Mouse (Mus musculus) neural tube, embryonic 14.5 days (tissue): ENCODE data around the gene Xpnpep3. TPM values are rescaled to one million over a fixed set of nuclear protein-coding genes. Genes with fewer than 3 reads are reported as not detected.
"Not testable (repeated sequence)": the region's sequence is repeated elsewhere in the genome, so short reads cannot be mapped to it uniquely, and the experiment has no call there.

ENCODE experiments used
- ATAC-seq: fragments of 200-750 bp; cut with Nextera tagmentation; 2 replicates; pipeline ENCODE4 v1.8.0; 2017; ENCODE audit warnings: low read depth, mild to moderate bottlenecking, moderate TSS enrichment, moderate library complexity
- H3K27ac ChIP-seq: fragments of 300-500 bp; sonication (generic); 2 replicates; pipeline ENCODE4 v1.5.1; 2014; ENCODE audit warnings: low read depth, mild to moderate bottlenecking, control low read depth, low read length, moderate library complexity, mixed read lengths
- H3K27me3 ChIP-seq: fragments of 300-500 bp; sonication (generic); 2 replicates; pipeline ENCODE4 v1.6.1; 2014; ENCODE audit warnings: low read length; ENCODE audit not compliant: control insufficient read depth, insufficient read depth
- H3K36me3 ChIP-seq: fragments of 300-500 bp; sonication (generic); 2 replicates; pipeline ENCODE4 v1.6.1; 2014; ENCODE audit warnings: low read length, mixed read lengths; ENCODE audit not compliant: control insufficient read depth, insufficient read depth
- H3K4me1 ChIP-seq: fragments of 300-500 bp; sonication (generic); 2 replicates; pipeline ENCODE4 v1.6.1; 2014; ENCODE audit warnings: low read length; ENCODE audit not compliant: control insufficient read depth, insufficient read depth
- H3K4me2 ChIP-seq: fragments of 300-500 bp; sonication (generic); 2 replicates; pipeline ENCODE4 v1.6.1; 2014; ENCODE audit warnings: mild to moderate bottlenecking, low read depth, low read length, control low read depth
- H3K4me3 ChIP-seq: fragments of 300-500 bp; sonication (generic); 2 replicates; pipeline ENCODE4 v1.5.1; 2014; ENCODE audit warnings: low read depth, low read length, control low read depth, mixed read lengths
- H3K9ac ChIP-seq: fragments of 300-500 bp; sonication (generic); replicated peaks from 2 replicates; pipeline ENCODE4 v1.6.1; 2014; ENCODE audit warnings: low read depth, mild to moderate bottlenecking, control low read depth, low read length, mixed read lengths
- H3K9me3 ChIP-seq: fragments of 300-500 bp; sonication (generic); 2 replicates; pipeline ENCODE4 v1.6.1; 2016; ENCODE audit warnings: low read length; ENCODE audit not compliant: control insufficient read depth
- WGBS: fragments of 180-500 bp; shearing (Covaris S2); extraction: QIAGEN DNeasy Blood & Tissue Kit; methylation state at CpG from one replicate; pipeline ENCODE4 v1.1.7; 2014; 5-methylcytosine and 5-hydroxymethylcytosine counted together
- polyA plus RNA-seq: library from polyadenylated mRNA; unstranded; fragments of >200 nt; fragmentation: Nextera tagmentation; extraction: Ambion mirVana; gene quantifications from 2 replicates; pipeline ENCODE4 v1.2.1, GENCODE M21; 2014

Xpnpep3 gene
- polyA plus RNA-seq, 1 experiment from 2014 or later: 6.6 TPM

DNA sequence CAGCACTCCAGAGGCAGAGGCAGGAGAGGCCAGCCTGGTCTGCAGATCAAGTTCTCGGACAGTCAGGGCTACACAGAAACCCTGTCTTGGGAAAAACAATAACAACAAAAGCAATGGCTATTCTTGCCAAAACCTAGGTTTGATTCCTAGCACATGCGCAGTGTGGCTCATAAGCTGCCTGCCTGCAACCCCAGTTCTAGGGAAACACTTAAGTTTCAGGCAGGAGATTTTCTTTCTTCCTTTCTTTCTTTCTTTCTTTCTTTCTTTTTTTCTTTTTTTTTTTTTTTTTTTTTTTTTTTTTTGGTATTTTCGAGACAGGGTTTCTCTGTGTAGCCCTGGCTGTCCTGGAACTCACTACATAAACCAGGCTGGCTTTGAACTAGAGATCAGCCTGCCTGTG is 80.3 kb downstream of the Xpnpep3 start:
- not testable (repeated sequence) for H3K4me1 ChIP-seq, ATAC-seq

DNA sequence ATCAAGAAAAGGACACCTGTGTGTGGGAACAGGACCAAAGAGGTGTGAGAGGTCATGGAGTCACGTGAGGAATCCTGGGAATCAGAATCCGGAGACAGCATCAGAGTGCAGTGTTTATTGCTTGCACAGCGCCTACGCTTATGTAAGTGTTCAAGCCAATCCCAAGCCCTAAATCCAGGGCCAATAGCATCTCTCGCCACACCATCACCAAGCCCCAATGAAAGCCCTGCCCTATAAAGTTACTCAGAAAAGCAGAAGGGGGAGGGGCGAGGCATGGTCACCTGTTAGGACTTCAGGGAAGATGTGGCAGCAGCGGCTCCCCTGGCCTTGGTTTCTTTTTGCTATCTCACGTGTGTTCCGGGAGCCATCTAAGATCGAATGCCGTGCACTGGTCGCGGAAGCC is 81.0 kb downstream of the Xpnpep3 start:
- 17% methylated on average over 13 of the region's 13 CpGs for WGBS
- no peaks in the 10 kb centered on the region for H3K9me3 ChIP-seq
- no peak overlapping the region for H3K4me3 ChIP-seq
- H3K9ac ChIP-seq: no peak overlapping the region
- H3K27me3 ChIP-seq: no peaks in the 10 kb centered on the region
- peak overlapping the region; percentile 42 for H3K4me2 ChIP-seq
- ATAC-seq: no peak
- no peaks in the 10 kb centered on the region for H3K36me3 ChIP-seq
- no peaks in the 10 kb centered on the region for H3K4me1 ChIP-seq
- no peak overlapping the region for H3K27ac ChIP-seq

More for the DNA sequence above, 80.3 kb downstream of the Xpnpep3 start:
- H3K27ac ChIP-seq, H3K27me3 ChIP-seq, H3K4me3 ChIP-seq, H3K36me3 ChIP-seq, H3K9me3 ChIP-seq, H3K9ac ChIP-seq, H3K4me2 ChIP-seq: not testable (repeated sequence)
- 83% methylated on average over 3 of the region's 3 CpGs for WGBS

DNA sequence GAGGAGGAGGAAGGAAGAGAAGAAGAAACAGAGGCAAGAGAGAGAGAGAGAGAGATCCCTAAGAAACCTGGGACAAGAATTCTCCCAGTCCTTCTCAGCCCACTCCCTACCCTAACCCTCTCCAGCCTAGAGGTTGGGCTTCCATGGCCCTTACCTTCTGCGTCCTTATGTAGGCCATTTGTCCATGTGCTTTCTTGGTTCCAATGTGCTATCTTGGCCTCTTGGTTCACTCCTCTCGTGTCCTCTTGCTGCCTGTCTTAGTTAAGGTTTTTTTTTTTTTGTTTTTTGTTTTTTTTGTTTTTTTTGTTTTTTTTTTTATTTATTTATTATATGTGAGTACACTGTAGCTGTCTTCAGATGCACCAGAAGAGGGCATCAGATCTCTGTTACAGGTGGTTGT is 83.0 kb downstream of the Xpnpep3 start:
- Histone ChIP-seq H3K4me1 (no peaks in the 10 kb centered on the region), H3K27ac (no peak overlapping the region), H3K36me3 (no peaks in the 10 kb centered on the region), H3K9me3 (no peaks in the 10 kb centered on the region), H3K4me3 (no peak overlapping the region), H3K9ac (no peak overlapping the region), H3K4me2 (no peak overlapping the region), H3K27me3 (no peaks in the 10 kb centered on the region)
- 80% methylated on average over 2 of the region's 2 CpGs for WGBS
- no peak for ATAC-seq

DNA sequence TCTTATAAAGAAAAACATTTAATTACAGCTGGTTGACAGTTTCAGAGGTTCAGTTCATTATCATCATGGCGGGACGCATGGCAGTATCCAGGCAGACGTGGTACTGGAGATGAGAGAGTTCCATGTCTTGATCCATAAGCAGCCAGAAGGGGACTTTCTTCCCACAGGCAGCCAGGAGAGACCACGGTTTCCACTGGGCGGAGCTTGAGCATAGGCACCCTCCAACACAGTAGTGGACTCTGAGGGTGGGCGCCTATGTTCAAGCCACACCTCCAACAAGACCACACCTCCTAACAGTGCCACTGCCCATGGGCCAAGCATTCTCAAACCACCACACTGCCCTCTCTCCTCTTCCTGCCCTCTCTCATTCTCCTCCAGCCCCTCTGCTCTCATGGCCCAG is 83.8 kb downstream of the Xpnpep3 start:
- Histone ChIP-seq H3K36me3 (no peaks in the 10 kb centered on the region), H3K27ac (no peak overlapping the region), H3K4me2 (no peak overlapping the region), H3K9ac (no peak overlapping the region), H3K4me1 (no peaks in the 10 kb centered on the region), H3K9me3 (no peaks in the 10 kb centered on the region), H3K27me3 (no peaks in the 10 kb centered on the region), H3K4me3 (no peak overlapping the region)
- WGBS: 91% methylated on average over 6 of the region's 6 CpGs
- no peak for ATAC-seq

DNA sequence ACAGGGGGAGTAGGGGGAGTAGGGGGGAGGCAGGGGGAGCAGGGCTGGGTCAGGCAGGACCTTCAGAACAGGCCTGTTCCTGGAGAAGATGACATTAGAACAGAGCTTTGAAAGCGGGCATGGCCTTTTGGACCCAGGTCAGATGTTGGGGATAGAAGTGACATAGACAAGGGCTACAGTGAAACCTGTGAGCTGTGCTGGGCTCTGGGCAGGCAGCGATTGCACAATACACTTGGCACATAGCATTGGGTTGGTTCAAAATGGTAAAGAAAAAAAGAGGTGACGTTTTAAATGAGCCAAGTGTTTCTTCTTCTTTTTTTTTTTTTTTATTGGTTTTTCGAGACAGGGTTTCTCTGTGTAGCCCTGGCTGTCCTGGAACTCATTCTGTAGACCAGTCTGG is 85.5 kb downstream of the Xpnpep3 start:
- 80% methylated on average over 4 of the region's 4 CpGs for WGBS
- H3K27me3 ChIP-seq: no peaks in the 10 kb centered on the region
- ATAC-seq: no peak

DNA sequence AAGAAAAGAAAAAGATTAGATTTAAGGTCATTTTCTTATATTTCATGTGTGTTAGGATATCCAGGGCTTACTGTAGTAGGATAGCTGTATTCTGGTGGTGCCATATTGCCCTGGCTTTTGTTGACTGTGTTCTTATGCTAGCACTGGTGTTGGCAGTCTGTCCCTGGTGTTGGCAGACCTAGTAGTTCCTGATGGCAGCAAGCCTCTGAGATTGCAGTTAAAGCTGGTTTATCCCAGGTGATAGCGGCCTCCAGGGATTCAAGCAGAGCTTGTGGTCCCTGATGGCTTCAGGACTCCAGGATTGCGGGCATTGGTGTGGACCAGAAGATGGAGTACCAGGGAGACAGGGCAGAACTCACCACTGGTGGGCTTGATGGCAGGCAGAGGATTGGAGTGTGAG is 103.5 kb downstream of the Xpnpep3 start:
- Histone ChIP-seq H3K27me3 (no peaks in the 10 kb centered on the region), H3K4me1 (no peaks in the 10 kb centered on the region), H3K36me3 (no peaks in the 10 kb centered on the region), H3K4me3 (no peak overlapping the region), H3K4me2 (no peak overlapping the region), H3K9me3 (no peaks in the 10 kb centered on the region), H3K27ac (no peak overlapping the region), H3K9ac (no peak overlapping the region)
- WGBS: 88% methylated on average over 2 of the region's 2 CpGs
- ATAC-seq: no peak

More for the DNA sequence above, 85.5 kb downstream of the Xpnpep3 start:
- H3K4me3 ChIP-seq: no peak overlapping the region
- H3K4me2 ChIP-seq: no peak overlapping the region
- no peaks in the 10 kb centered on the region for H3K36me3 ChIP-seq
- H3K4me1 ChIP-seq: no peaks in the 10 kb centered on the region
- no peak overlapping the region for H3K9ac ChIP-seq
- H3K27ac ChIP-seq: no peak overlapping the region
- H3K9me3 ChIP-seq: no peaks in the 10 kb centered on the region

DNA sequence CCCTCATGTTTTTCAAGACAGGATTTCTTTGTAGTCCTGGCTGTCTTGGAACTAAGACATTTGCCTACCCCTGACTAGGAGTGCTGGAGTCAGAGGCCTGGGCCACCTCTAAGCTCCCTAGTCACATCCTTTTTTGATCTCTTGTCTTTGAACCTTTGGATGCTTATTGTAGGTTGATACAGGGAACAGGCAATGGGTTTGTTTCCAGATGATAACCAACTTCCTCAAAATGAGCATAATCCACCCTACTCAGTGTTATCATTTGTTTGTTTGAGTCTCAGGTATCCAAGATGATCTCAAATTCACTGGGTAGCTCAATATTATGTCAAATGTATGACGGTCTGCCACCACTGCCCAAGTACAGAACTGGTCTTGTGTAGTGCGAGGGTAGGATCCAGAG is 104.1 kb downstream of the Xpnpep3 start:
- no peak for ATAC-seq

More for the DNA sequence above, 104.1 kb downstream of the Xpnpep3 start:
- H3K4me2 ChIP-seq: no peak overlapping the region
- H3K4me1 ChIP-seq: no peaks in the 10 kb centered on the region
- no peak overlapping the region for H3K4me3 ChIP-seq
- H3K27me3 ChIP-seq: no peaks in the 10 kb centered on the region
- H3K27ac ChIP-seq: no peak overlapping the region
- H3K36me3 ChIP-seq: no peaks in the 10 kb centered on the region
- no peak overlapping the region for H3K9ac ChIP-seq
- WGBS: 97% methylated on average over 2 of the region's 2 CpGs
- H3K9me3 ChIP-seq: no peaks in the 10 kb centered on the region

Other genes starting within 250 kb of the Xpnpep3 start
- 31.3 and 32.4 TPM in 2 replicates for gene Mrtfa, start 209.4 kb upstream of the Xpnpep3 start, polyA plus RNA-seq
- gene Mchr1, start 164.6 kb upstream of the Xpnpep3 start, polyA plus RNA-seq: 2.3 and 3.5 TPM in 2 replicates
- gene Slc25a17, start 39.3 kb upstream of the Xpnpep3 start, polyA plus RNA-seq: 148 and 157 TPM in 2 replicates
- gene St13, start 61 bp upstream of the Xpnpep3 start, polyA plus RNA-seq: 173 and 184 TPM in 2 replicates
- 0.90 and 1.7 TPM in 2 replicates for gene Dnajb7, start 8.2 kb downstream of the Xpnpep3 start, polyA plus RNA-seq
- 454 and 456 TPM in 2 replicates for gene Rbx1, start 66.2 kb downstream of the Xpnpep3 start, polyA plus RNA-seq
- gene Ep300, start 185.2 kb downstream of the Xpnpep3 start, polyA plus RNA-seq: 28.4 and 37.3 TPM in 2 replicates